Mouse (Mus musculus) thymus, adult 2 months (tissue): ENCODE measurements around the gene Lypd6. TPM values are rescaled to one million over a fixed set of nuclear protein-coding genes. Genes with fewer than 3 reads are reported as not detected.

Source experiments
- DNase-seq: peaks from one replicate; pipeline ENCODE4 v3.0.0; 2021
- H3K27ac ChIP-seq: fragments of 200-500 bp; 2 replicates; pipeline ENCODE4 v1.5.1; 2012; ENCODE audit warnings: low read length, control low read depth; ENCODE audit not compliant: control insufficient read depth, insufficient read depth
- H3K27me3 ChIP-seq: fragments of 200-500 bp; 2 replicates; pipeline ENCODE4 v1.6.1; 2012; ENCODE audit warnings: mild to moderate bottlenecking, low read length, moderate library complexity, mixed read lengths; ENCODE audit not compliant: control insufficient read depth, insufficient read depth
- H3K36me3 ChIP-seq: fragments of 200-500 bp; 2 replicates; pipeline ENCODE4 v1.6.1; 2012; ENCODE audit warnings: mild to moderate bottlenecking, low read length, moderate library complexity; ENCODE audit not compliant: control insufficient read depth, insufficient read depth
- H3K4me1 ChIP-seq: fragments of 200-500 bp; replicated peaks from 2 replicates; pipeline ENCODE4 v1.6.1; 2012; ENCODE audit warnings: low read length; ENCODE audit not compliant: control insufficient read depth, insufficient read depth
- H3K4me3 ChIP-seq: fragments of 200-500 bp; 2 replicates; pipeline ENCODE4 v1.5.1; 2012; ENCODE audit warnings: mild to moderate bottlenecking, low read length, control low read depth, moderate library complexity; ENCODE audit not compliant: control insufficient read depth, insufficient read depth
- CTCF ChIP-seq: fragments of 200-500 bp; IDR thresholded peaks from 2 replicates; pipeline ENCODE4 v1.5.1; 2012; ENCODE audit warnings: mild to moderate bottlenecking, control low read depth, low read length, moderate library complexity, borderline replicate concordance; ENCODE audit not compliant: control insufficient read depth, poor library complexity, insufficient read depth; ENCODE audit errors: extremely low read depth
- POLR2A ChIP-seq: fragments of 200-500 bp; IDR thresholded peaks from 2 replicates; pipeline ENCODE4 v1.6.1; 2012; ENCODE audit warnings: mild to moderate bottlenecking, low read length, control low read depth, moderate library complexity; ENCODE audit not compliant: control insufficient read depth, poor library complexity, insufficient read depth; ENCODE audit errors: extremely low read depth
- WGBS: fragments of 180-500 bp; shearing (Covaris S2); methylation state at CpG from one replicate; pipeline ENCODE4 v1.1.7; 2018; 5-methylcytosine and 5-hydroxymethylcytosine counted together
- polyA plus RNA-seq: library from polyadenylated mRNA; depleted of rRNA; stranded (reverse); fragments of >200 nt; gene quantifications from 2 replicates; pipeline ENCODE4 v1.2.3, GENCODE M21; 2012; rRNA removed

Gene Lypd6
- polyA plus RNA-seq, 1 experiment, result 1.2 TPM

DNA sequence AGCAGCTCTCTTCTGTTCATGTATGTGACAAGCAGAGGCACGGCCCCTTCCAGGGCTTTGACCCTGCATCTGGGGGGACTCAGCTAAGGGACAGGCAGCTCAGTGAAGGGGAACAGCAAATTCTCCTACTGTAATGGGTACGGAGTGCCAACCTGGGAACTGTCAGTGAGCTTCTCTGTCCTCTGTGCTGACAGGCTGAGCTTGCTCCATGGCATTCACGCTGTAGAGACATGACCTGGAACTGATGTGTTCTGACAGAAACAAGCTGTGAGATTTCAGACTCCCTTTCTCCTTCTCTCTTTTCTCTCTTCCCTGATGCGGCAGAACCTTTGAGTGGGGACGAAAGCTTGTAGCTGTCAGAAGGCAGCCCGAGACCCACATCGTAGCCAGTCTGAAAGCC is 154.3 kb downstream of the Lypd6 start:
- no peak overlapping the region for H3K4me3 ChIP-seq
- H3K27me3 ChIP-seq, result no peaks in the 10 kb centered on the region
- WGBS, result 95% methylated on average over 7 of the region's 7 CpGs
- H3K36me3 ChIP-seq, result no peaks in the 10 kb centered on the region
- TF ChIP-seq CTCF, result no peak
- no peak for TF ChIP-seq POLR2A
- H3K4me1 ChIP-seq, result no peaks in the 10 kb centered on the region
- no peak overlapping the region for H3K27ac ChIP-seq
- DNase-seq, result no peak

DNA sequence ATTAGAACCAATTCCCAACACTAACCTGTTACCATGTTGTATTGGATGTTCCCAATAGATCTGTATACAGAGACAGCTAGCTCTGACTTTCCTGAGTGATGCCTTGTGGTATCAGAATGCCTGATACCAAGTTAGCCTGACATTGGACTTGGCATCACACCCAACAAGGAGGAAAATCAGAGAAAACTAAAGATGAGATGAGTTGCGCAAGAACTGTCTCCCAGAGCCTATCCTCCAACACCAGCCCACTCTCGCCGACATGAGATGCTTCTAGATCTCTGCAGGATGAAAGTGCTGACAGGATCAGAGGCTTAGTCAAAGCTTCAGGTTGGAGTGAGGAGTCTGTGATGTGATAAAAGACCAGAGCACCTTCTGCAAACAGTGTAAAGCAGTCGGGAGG is 158.8 kb downstream of the Lypd6 start:
- 95% methylated on average over 4 of the region's 4 CpGs for WGBS

DNA sequence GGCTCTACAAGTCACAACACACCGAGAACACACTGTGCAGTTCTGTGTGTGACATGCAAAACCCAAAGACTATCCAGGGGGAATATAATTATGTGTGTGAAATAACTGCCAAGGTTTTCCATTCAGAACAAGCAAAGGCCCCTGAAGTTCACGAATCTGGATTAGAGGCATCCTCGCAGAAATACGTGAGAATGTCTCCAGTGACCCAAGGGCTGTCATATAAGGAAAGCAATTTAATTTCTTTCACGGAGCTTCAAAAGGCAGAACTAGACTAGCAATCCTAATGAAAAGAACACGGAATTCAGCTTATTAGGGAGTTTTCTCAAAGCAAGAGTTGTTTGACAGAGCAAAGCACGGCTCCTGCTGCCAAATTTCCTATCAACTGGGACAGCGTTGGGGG is 167.3 kb downstream of the Lypd6 start:
- no peak overlapping the region for H3K4me3 ChIP-seq
- no peak overlapping the region for H3K27ac ChIP-seq
- no peak for DNase-seq
- no peaks in the 10 kb centered on the region for H3K36me3 ChIP-seq
- WGBS, result 91% methylated on average over 8 of the region's 8 CpGs
- H3K4me1 ChIP-seq, result no peaks in the 10 kb centered on the region
- TF ChIP-seq CTCF, result no peak
- TF ChIP-seq POLR2A, result no peak
- H3K27me3 ChIP-seq, result no peaks in the 10 kb centered on the region

More for the DNA sequence above, 158.8 kb downstream of the Lypd6 start:
- no peaks in the 10 kb centered on the region for H3K4me1 ChIP-seq
- H3K4me3 ChIP-seq, result no peak overlapping the region
- no peak for DNase-seq
- no peaks in the 10 kb centered on the region for H3K36me3 ChIP-seq
- no peaks in the 10 kb centered on the region for H3K27me3 ChIP-seq
- no peak overlapping the region for H3K27ac ChIP-seq
- TF ChIP-seq POLR2A (no peak), CTCF (no peak)

Other genes starting within 250 kb of the Lypd6 start
- gene Mmadhc, start 230.4 kb downstream of the Lypd6 start, polyA plus RNA-seq, result 50.1 and 59.5 TPM in 2 replicates